Mouse (Mus musculus): Measurements from ENCODE around the gene Itsn2. TPM values are rescaled to one million over a fixed set of nuclear protein-coding genes. Genes with fewer than 3 reads are reported as not detected.

Gene Itsn2
- polyA plus RNA-seq, 1 experiment from 2014 or later, result 47.1 TPM

DNA sequence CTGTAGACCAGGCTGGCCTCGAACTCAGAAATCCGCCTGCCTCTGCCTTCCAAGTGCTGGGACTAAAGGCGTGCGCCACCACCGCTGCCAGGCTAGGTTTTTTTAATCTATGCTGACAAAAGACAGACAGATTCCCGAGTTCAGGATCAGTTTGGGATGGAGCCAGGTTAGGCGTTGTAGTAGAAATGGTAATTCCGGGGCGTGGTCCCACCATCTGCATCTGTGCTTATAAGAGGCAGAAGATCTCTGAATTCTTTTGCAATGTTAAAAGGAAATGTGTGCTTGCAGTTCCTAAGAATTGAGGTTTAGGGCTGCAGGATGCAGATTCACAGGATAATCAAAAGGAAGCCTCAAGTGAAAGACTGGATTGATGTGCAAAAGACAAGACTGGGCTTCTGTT is 35.5 kb upstream of the Itsn2 start:
- H3K4me2 ChIP-seq (replicated peaks; ENCODE audit: low read depth, low read length), result no peak overlapping the region
- no peaks in the 10 kb centered on the region for H3K27me3 ChIP-seq (ENCODE audit: control insufficient read depth, insufficient read depth, low read length)
- no peaks in the 10 kb centered on the region for H3K9me3 ChIP-seq (ENCODE audit: control insufficient read depth, low read depth, low read length)
- ATAC-seq (ENCODE audit: insufficient number of reproducible peaks, insufficient read depth, low FRiP score, low read depth), result no peak
- no peaks in the 10 kb centered on the region for H3K36me3 ChIP-seq (ENCODE audit: control insufficient read depth, insufficient read depth, low read length)
- no peak overlapping the region for H3K9ac ChIP-seq (replicated peaks; ENCODE audit: low read depth, low read length)
- H3K4me3 ChIP-seq (ENCODE audit: low read depth, low read length), result no peak overlapping the region
- no peaks in the 10 kb centered on the region for H3K4me1 ChIP-seq (ENCODE audit: control insufficient read depth, insufficient read depth, low read length)
- H3K27ac ChIP-seq (ENCODE audit: low read length), result no peak overlapping the region
- WGBS, result 88% methylated on average over 9 of the region's 9 CpGs

DNA sequence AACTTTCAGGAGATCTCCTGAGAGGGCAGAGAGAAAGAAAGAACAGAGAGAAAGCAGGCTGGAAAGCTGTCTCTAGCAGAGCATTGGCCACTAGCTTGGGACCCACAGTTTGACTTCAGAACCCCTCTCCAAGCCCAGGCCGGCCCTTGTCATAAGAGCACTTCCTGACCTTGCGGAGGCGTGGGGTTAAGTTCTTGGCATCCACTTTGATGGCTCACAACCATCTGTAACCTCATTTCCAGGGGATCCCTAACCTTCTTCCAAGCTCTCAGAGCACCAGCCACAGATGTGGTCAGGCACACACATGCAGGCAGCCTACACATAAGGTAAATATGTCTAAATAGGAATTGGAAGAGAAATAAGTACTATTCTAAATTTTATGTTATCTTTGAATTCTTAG is 35.0 kb upstream of the Itsn2 start:
- Histone ChIP-seq H3K4me2 (replicated peaks; ENCODE audit: low read depth, low read length) (no peak overlapping the region), H3K4me3 (ENCODE audit: low read depth, low read length) (no peak overlapping the region), H3K27me3 (ENCODE audit: control insufficient read depth, insufficient read depth, low read length) (no peaks in the 10 kb centered on the region), H3K9me3 (ENCODE audit: control insufficient read depth, low read depth, low read length) (no peaks in the 10 kb centered on the region), H3K27ac (ENCODE audit: low read length) (no peak overlapping the region), H3K36me3 (ENCODE audit: control insufficient read depth, insufficient read depth, low read length) (no peaks in the 10 kb centered on the region), H3K4me1 (ENCODE audit: control insufficient read depth, insufficient read depth, low read length) (no peaks in the 10 kb centered on the region), H3K9ac (replicated peaks; ENCODE audit: low read depth, low read length) (no peak overlapping the region)
- 69% methylated on average over 3 of the region's 3 CpGs for WGBS
- no peak for ATAC-seq (ENCODE audit: insufficient number of reproducible peaks, insufficient read depth, low FRiP score, low read depth)

- Histone ChIP-seq H3K4me2 (replicated peaks; ENCODE audit: low read depth, low read length) (no peak overlapping the region), H3K4me3 (ENCODE audit: low read depth, low read length) (no peak overlapping the region), H3K9ac (replicated peaks; ENCODE audit: low read depth, low read length) (no peak overlapping the region), H3K36me3 (ENCODE audit: control insufficient read depth, insufficient read depth, low read length) (no peaks in the 10 kb centered on the region), H3K27me3 (ENCODE audit: control insufficient read depth, insufficient read depth, low read length) (no peaks in the 10 kb centered on the region), H3K9me3 (ENCODE audit: control insufficient read depth, low read depth, low read length) (no peaks in the 10 kb centered on the region), H3K4me1 (ENCODE audit: control insufficient read depth, insufficient read depth, low read length) (no peaks in the 10 kb centered on the region), H3K27ac (ENCODE audit: low read length) (no peak overlapping the region)
- ATAC-seq (ENCODE audit: insufficient number of reproducible peaks, insufficient read depth, low FRiP score, low read depth), result no peak
- WGBS, result 86% methylated on average over 3 of the region's 3 CpGs
These were observed 34.4 kb upstream of the Itsn2 start for GRCm38 (mm10) chr12:4558013-4558412.

DNA sequence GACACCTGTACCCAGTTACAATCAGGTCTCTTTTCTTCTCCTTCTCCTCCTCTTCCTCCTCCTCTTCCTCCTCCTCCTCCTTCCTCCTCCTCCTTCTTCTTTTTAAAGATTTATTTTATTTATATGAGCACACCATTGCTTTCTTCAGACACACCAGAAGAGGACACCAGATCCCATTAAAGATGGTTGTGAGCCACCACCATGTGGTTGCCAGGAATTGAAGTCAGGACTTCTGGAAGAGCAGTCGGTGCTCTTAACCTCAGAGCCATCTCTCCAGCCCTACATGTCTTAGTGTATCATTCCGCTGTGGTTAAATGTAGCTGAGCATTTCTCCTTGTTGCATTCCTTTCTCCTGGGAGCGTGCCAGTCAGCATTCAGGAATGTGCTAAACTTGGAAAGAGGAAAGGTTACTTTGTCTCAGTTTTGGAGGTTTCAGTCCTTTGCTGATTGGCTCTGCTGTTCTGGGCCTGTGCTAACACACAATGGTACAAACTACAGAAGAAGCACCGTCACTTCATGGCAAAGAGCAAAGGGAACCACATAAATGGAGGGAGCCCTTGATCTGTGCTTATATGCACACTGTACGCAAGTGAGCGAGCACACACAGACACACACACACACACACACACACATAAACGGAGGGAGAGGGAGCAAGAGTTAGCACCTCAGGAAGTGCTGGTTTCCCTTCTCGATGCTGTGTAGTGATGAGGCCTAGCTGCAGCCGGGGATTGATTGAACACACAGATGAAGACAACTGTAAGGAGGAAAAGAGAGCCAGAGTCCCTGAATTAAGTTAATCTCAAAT is 33.8 kb upstream of the Itsn2 start:
- Histone ChIP-seq H3K9ac (replicated peaks; ENCODE audit: low read depth, low read length) (no peak overlapping the region), H3K27me3 (ENCODE audit: control insufficient read depth, insufficient read depth, low read length) (no peaks in the 10 kb centered on the region), H3K27ac (ENCODE audit: low read length) (no peak overlapping the region), H3K4me2 (replicated peaks; ENCODE audit: low read depth, low read length) (no peak overlapping the region), H3K4me1 (ENCODE audit: control insufficient read depth, insufficient read depth, low read length) (no peaks in the 10 kb centered on the region), H3K36me3 (ENCODE audit: control insufficient read depth, insufficient read depth, low read length) (no peaks in the 10 kb centered on the region), H3K4me3 (ENCODE audit: low read depth, low read length) (no peak overlapping the region), H3K9me3 (ENCODE audit: control insufficient read depth, low read depth, low read length) (no peaks in the 10 kb centered on the region)
- WGBS, result 62% methylated on average over 9 of the region's 9 CpGs
- ATAC-seq (ENCODE audit: insufficient number of reproducible peaks, insufficient read depth, low FRiP score, low read depth), result no peak

DNA sequence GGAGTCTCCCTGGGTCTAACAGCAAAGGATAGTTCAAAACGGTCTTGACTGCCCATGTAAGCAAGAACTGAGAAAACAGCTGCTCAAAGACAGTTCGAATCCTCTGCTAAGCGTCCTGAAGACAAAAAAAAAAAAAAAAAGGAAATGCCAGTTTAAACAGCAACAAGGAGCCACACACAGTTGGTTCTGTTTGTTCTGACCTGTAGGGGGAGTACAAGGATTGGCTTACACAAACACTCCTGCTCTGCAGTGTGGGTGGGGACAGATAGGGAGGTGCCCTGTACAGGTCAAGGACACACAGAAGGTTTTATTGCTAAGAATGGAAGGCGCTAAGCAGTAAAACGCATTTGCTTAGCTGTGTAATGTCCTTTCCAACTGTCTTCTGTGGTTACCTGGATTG is 20.6 kb upstream of the Itsn2 start:
- H3K4me2 ChIP-seq (replicated peaks; ENCODE audit: low read depth, low read length), result no peak overlapping the region
- ATAC-seq (ENCODE audit: insufficient number of reproducible peaks, insufficient read depth, low FRiP score, low read depth), result no peak
- H3K27ac ChIP-seq (ENCODE audit: low read length), result no peak overlapping the region
- no peaks in the 10 kb centered on the region for H3K4me1 ChIP-seq (ENCODE audit: control insufficient read depth, insufficient read depth, low read length)
- no peaks in the 10 kb centered on the region for H3K9me3 ChIP-seq (ENCODE audit: control insufficient read depth, low read depth, low read length)
- WGBS, result 33% methylated on average over 5 of the region's 5 CpGs
- H3K9ac ChIP-seq (replicated peaks; ENCODE audit: low read depth, low read length), result no peak overlapping the region
- no peaks in the 10 kb centered on the region for H3K36me3 ChIP-seq (ENCODE audit: control insufficient read depth, insufficient read depth, low read length)
- no peak overlapping the region for H3K4me3 ChIP-seq (ENCODE audit: low read depth, low read length)
- H3K27me3 ChIP-seq (ENCODE audit: control insufficient read depth, insufficient read depth, low read length), result no peaks in the 10 kb centered on the region

DNA sequence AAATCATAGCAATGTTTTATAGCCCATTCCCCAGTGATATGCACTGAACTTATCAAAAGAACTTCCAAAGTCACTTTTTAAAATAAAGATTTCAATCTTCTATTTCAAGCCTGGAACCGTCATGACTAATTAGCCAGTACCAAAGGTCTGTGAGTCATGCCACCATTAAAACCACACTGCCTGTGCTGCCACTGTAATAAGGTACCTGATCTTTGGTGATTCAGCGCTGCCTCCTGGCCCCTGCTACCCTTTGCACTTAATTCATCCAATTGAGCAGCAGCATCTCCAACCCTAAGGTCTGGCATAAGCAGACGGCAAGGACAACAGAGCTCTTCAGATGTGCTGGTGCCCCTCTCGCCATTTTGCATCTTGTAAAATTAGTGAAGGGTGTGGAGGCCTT is 18.4 kb upstream of the Itsn2 start:
- Histone ChIP-seq H3K27ac (ENCODE audit: low read length) (no peak overlapping the region), H3K4me3 (ENCODE audit: low read depth, low read length) (no peak overlapping the region), H3K36me3 (ENCODE audit: control insufficient read depth, insufficient read depth, low read length) (no peaks in the 10 kb centered on the region), H3K9me3 (ENCODE audit: control insufficient read depth, low read depth, low read length) (no peaks in the 10 kb centered on the region), H3K4me2 (replicated peaks; ENCODE audit: low read depth, low read length) (no peak overlapping the region), H3K4me1 (ENCODE audit: control insufficient read depth, insufficient read depth, low read length) (no peaks in the 10 kb centered on the region), H3K27me3 (ENCODE audit: control insufficient read depth, insufficient read depth, low read length) (no peaks in the 10 kb centered on the region), H3K9ac (replicated peaks; ENCODE audit: low read depth, low read length) (no peak overlapping the region)
- 81% methylated on average over 4 of the region's 4 CpGs for WGBS
- no peak for ATAC-seq (ENCODE audit: insufficient number of reproducible peaks, insufficient read depth, low FRiP score, low read depth)

DNA sequence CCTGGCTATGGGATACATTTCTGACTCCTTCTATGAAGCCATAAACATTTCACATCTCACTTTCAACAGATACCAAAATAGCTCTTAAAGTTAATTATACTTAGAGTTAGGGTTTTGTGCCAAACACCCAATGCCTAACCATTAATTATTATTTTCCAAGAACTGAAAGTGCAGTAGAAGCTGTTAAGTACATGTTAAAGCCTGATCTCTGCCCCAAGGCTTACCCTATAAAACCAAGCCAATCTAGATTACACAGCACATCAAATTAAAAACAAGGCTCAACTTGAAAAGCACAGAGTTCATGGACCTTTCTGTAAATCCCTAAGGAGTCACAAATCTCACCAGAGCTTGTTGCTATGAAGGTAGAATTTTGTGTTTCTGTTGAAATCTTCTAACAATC is 10.1 kb upstream of the Itsn2 start:
- no peaks in the 10 kb centered on the region for H3K36me3 ChIP-seq (ENCODE audit: control insufficient read depth, insufficient read depth, low read length)
- H3K4me3 ChIP-seq (ENCODE audit: low read depth, low read length), result no peak overlapping the region
- ATAC-seq (ENCODE audit: insufficient number of reproducible peaks, insufficient read depth, low FRiP score, low read depth), result no peak
- no peak overlapping the region for H3K27ac ChIP-seq (ENCODE audit: low read length)
- no peak overlapping the region for H3K4me2 ChIP-seq (replicated peaks; ENCODE audit: low read depth, low read length)
- H3K9me3 ChIP-seq (ENCODE audit: control insufficient read depth, low read depth, low read length), result no peaks in the 10 kb centered on the region
- no peaks in the 10 kb centered on the region for H3K27me3 ChIP-seq (ENCODE audit: control insufficient read depth, insufficient read depth, low read length)
- H3K9ac ChIP-seq (replicated peaks; ENCODE audit: low read depth, low read length), result no peak overlapping the region
- H3K4me1 ChIP-seq (ENCODE audit: control insufficient read depth, insufficient read depth, low read length), result no peaks in the 10 kb centered on the region

DNA sequence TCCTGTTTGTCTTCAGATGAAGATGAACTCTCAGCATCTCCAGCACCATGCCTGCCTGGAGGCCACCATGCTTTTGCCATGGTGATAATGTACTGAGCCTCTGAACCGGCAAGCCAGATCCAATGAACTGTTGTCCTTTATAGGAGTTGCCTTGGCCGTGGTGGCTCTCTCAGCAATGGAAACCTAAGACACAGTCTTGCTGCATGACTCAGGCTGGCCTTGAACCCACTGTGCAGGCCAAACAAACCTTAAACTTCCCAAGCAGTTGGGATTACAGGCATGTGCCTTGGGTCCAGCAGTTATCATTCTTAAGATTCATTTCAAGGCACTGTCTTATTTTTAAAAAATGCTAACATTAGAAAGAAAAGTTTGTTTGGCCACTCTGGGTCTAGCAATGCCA is 4.6 kb upstream of the Itsn2 start:
- Histone ChIP-seq H3K27me3 (ENCODE audit: control insufficient read depth, insufficient read depth, low read length) (no peaks in the 10 kb centered on the region), H3K27ac (ENCODE audit: low read length) (no peak overlapping the region), H3K36me3 (ENCODE audit: control insufficient read depth, insufficient read depth, low read length) (no peaks in the 10 kb centered on the region), H3K4me2 (replicated peaks; ENCODE audit: low read depth, low read length) (no peak overlapping the region), H3K9ac (replicated peaks; ENCODE audit: low read depth, low read length) (no peak overlapping the region), H3K4me3 (ENCODE audit: low read depth, low read length) (no peak overlapping the region), H3K9me3 (ENCODE audit: control insufficient read depth, low read depth, low read length) (no peaks in the 10 kb centered on the region), H3K4me1 (ENCODE audit: control insufficient read depth, insufficient read depth, low read length) (0 out of 2 replicates have a peak, but pooled peaks cover 4% of the 10 kb centered on the region)
- no peak for ATAC-seq (ENCODE audit: insufficient number of reproducible peaks, insufficient read depth, low FRiP score, low read depth)
- 85% methylated on average over 2 of the region's 2 CpGs for WGBS

DNA sequence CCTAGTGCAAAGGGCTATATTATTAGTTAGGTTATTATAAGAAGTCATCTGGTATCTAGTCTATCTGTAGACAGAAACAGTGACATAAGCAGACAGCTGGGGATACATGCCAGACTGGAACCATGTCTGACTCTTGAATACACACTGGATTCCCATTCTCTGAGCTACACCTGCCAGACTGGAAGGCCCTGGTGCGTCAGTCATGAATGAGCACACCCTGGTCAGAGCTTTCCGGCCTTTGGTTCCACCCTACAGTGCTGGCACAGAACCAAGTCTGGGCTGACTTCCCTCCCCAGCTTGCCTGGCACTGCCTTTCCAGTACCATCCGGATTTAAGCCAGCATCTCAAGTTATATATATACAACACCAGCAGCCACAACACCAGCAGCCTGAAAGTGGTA is 3.8 kb upstream of the Itsn2 start:
- no peak for ATAC-seq (ENCODE audit: insufficient number of reproducible peaks, insufficient read depth, low FRiP score, low read depth)
- H3K36me3 ChIP-seq (ENCODE audit: control insufficient read depth, insufficient read depth, low read length), result no peaks in the 10 kb centered on the region
- no peak overlapping the region for H3K4me3 ChIP-seq (ENCODE audit: low read depth, low read length)
- no peaks in the 10 kb centered on the region for H3K9me3 ChIP-seq (ENCODE audit: control insufficient read depth, low read depth, low read length)
- H3K27ac ChIP-seq (ENCODE audit: low read length), result no peak overlapping the region
- no peak overlapping the region for H3K4me2 ChIP-seq (replicated peaks; ENCODE audit: low read depth, low read length)
- 0 out of 2 replicates have a peak, but pooled peaks cover 4% of the 10 kb centered on the region for H3K4me1 ChIP-seq (ENCODE audit: control insufficient read depth, insufficient read depth, low read length)
- H3K27me3 ChIP-seq (ENCODE audit: control insufficient read depth, insufficient read depth, low read length), result no peaks in the 10 kb centered on the region
- 67% methylated on average over 3 of the region's 3 CpGs for WGBS
- no peak overlapping the region for H3K9ac ChIP-seq (replicated peaks; ENCODE audit: low read depth, low read length)

All from stomach, embryonic 14.5 days (tissue).